Mouse (Mus musculus) brain, adult 2 months (tissue): ENCODE measurements around the gene Msi2.
A peak's percentile ranks its signal among the peaks of the same experiment; 100 is the strongest.

Source experiments
- DNase-seq: peaks from one replicate; pipeline ENCODE4 v3.0.0; 2011; ENCODE audit warnings: low read depth, low spot score

Msi2 gene

DNA sequence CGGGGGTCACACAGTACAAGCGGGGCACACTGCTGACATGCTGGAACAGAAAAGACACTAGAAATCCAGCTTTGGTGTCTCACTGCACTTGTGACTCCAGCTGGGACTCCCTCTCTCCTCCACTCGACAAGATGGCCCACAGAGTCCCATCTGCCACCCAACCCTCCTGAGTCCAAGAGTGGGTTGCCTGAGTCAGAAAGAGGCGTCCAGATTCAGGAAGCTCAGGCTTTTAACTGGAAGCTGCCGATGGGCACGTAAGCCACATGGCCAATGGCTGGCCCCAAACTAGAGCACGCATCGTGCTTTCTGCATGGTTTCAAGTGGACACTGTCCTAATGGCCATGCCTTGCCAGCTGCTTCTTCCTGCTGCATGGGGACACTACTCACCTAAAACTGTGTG is 126.2 kb downstream of the Msi2 start:
- peak; percentile 89 for DNase-seq

- DNase-seq = no peak
Observed at GRCm38 (mm10) chr11:88590647-88591046, 127.7 kb downstream of the Msi2 start.

- DNase-seq = peak; percentile 81
Observed at GRCm38 (mm10) chr11:88589641-88590040, 128.7 kb downstream of the Msi2 start.

- no peak for DNase-seq
Observed at GRCm38 (mm10) chr11:88588688-88589210, 129.6 kb downstream of the Msi2 start.

DNA sequence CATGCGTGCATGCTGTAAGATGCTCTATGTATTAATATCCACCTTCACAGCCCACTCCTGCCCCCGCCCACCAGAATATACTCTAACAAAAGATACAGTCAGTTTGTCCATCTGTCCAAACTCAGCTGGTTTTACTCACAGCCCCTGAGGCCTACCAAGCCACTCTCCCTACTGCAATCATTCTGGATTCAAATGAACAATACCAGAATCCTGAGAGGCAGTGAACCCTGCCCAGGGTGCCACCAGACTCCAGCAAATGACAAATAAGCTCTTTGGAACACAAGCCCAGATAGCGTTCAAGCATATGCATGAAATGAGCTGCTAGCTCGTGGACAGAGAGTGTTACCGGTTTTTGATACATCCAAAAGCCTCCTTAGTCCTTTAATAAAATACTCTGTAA is 130.6 kb downstream of the Msi2 start:
- DNase-seq = no peak

DNA sequence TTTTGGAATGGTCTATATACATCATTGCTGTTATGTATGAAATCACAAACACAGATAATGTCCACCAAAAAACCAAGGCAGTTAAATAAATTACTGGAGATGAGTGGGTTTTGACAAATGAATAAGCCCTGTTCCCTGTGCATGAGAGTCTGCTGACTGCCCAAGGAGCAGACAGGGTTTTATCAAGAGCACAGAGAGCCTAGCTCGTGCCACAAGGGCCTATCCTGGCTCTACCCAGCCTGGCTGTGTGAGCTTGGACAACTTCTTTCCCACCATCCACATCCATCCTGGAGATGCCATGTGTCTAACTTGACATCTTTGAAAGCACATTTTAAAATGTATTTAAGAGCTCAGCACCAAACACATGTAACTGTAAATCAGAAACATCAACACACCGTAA is 132.4 kb downstream of the Msi2 start:
- no peak for DNase-seq

DNA sequence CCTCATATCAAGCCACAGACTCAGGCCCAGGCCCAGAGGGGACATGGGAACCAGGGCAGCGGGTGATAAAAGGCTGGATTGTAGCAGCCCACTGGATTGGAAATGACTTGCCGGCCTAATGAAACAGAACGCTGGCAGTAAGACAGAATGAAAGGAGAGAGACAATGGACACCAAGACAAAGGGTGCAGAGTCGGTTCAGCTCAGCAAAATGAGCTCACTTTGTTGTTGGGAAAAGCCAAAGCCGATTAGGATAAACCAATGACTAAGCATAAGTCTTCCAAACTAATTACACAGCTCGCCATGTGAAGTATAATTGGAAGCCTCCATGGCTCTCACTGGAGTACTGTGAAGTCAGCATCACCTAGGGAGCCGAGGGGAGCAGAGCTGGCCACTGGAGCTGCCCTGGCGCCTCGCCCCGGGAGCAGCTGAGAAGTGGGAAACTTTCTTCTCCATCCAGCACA is 133.1 kb downstream of the Msi2 start:
- peak; percentile 68 for DNase-seq

DNA sequence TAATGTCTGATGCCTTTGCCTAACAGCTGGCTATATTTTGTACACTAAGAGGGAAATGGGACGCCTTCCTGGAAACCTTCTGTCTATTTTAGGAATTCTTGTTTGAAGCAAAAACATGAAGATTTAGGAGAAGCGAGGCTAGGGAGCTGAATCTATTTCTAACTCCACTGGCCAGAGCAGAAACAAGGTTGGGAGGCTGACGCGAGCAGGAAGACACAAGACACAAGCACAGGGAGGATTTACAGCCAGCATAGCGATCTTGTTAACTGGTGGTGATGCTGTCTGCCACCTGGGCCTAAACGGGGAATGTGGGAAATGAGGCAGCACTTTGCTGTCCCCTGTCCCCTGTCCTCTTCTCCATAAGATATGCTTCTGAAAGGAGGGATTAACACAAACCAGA is 134.4 kb downstream of the Msi2 start:
- peak; percentile 67 for DNase-seq

DNA sequence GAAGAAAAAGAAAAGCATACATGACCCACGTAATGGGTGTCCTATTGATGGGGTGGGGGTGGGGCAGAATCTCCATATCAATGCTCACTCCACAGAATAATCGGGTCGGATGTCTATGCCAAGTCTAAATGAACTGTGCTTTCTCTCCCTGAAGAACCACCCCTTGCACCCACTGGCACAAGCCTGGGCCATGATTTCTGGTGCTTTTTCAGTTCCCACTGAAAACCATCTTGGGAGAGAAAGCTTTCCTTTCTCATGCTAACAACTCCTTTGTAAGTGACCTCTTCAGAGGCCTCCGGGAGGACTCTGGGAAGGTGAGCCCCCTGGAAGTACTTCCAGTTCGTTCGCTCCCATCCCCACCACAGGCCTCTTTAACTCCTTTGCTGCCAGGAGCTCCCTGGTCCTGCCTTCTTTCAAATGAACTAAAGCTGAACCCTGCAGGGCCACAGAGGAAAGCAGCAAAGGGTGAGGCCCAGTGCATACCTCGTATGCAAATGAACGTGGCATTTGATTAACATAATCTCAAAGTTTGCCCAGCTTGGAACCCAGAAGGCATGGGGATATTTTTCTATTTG is 135.0 kb downstream of the Msi2 start:
- DNase-seq = peak; percentile 47

DNA sequence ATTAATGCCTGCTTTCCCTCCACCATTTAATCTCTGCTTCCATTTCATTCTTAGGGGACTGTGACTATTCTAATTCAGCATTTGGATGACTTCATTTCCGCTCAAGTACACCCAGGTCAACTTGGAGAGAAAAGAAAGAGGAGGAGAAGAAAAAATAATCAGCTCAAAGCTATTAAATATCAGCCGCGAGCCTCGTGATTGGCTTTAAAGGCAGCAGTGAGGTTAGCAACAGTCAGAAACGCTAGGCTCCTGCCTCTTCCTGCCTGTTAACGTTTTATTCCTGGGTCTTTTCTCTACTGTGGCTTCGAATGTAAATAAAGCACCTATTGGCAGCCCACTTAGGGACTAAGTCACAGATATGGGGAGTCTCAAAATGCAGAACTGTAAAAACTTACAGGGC is 135.5 kb downstream of the Msi2 start:
- no peak for DNase-seq

DNA sequence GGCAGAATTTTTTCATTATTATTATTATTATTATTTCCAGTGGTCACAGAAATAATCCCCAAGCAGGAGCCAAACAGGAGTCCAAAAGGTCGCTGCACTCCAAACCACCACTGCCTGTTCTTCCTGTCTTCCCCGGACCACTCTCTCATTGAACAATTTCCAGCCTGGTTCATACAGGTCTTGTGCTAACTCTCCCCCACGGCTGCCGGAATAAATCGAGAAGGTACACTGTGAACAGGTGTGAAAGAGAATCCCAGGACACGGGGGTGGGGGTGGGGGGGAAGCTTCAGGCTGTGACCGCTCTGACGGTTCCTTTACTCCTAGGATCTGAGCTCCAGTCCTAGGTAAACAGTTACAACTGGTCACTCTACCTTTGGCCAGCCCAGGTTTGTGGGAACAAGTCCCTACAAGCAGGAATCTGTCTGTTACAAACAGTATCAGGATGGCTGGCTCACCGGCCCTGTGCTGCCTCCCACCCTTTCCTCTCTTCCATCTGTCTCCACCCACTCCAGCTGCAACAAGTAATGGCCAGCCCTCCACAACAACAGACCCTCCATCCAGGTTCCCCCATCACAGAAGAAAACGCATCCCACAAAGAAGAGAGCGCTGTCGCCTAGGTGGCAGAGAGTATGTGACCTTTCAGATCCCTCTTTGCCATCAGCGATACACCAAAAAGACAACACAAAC is 136.1 kb downstream of the Msi2 start:
- no peak for DNase-seq

- DNase-seq = no peak
Observed at GRCm38 (mm10) chr11:88581375-88581774, 136.9 kb downstream of the Msi2 start.

DNA sequence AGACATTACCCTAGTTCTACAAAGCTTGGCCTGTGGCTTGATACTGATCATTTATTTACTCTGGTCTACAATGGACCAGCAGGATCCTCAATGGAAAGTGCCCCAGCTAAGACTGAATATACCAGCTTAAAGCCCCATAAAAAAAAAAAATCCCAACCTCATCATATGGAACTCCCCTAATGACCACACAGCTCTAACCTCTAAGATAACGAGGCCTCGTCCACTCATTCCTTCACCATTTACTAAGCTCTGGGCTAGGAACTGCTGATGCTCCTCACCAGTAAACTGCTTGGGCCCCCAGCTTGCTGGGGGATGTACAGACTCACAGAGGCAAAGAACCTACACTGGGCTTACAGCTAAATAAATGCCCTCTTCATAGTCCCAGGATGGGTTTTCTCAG is 139.6 kb downstream of the Msi2 start:
- no peak for DNase-seq

DNA sequence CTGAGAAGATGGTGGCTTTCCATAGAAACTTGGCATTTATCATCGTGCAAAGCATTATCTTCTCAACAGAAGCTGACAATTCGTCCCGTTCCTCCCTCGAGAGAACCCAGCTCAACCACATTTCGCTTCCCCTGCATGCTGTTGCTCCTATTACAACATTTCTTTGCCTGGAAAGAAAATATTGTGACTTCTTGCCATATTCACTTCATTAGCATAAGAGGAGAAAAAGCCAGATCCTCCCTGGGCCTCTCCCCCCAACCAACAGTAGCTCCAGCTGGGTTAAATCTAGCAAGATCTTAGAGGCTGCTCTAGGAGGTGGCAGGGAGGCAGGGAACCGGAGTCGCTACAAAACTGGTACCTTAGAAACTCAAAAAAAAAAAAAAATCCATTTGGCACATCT is 141.2 kb downstream of the Msi2 start:
- peak; percentile 58 for DNase-seq

GRCm38 (mm10) chr11:88576233-88576998 is 141.9 kb downstream of the Msi2 start:
- peak; percentile 60 for DNase-seq

GRCm38 (mm10) chr11:88574575-88575360 is 143.5 kb downstream of the Msi2 start:
- DNase-seq = peak; percentile 76

DNA sequence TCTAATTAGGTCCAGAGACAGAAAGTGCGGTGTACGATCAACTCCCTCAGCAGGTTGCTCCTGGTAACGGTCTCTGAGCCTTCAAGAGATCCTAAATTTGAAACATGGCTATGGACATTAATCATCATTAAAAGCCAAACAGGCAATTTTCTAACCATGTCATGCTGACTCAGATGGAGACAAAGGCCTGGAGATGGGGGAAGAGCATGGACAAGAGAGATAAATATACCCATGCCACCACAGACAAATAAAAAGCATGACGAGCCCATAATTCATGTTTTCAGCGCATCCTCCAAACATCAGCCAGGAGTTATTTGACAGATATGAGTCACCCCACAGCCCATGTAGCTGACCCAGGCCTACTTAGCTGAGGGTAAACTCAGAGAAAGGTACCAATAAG is 145.3 kb downstream of the Msi2 start:
- DNase-seq = no peak

- no peak for DNase-seq
Observed at GRCm38 (mm10) chr11:88572461-88572860, 145.9 kb downstream of the Msi2 start.

GRCm38 (mm10) chr11:88570715-88571202 is 147.6 kb downstream of the Msi2 start:
- peak; percentile 60 for DNase-seq

DNA sequence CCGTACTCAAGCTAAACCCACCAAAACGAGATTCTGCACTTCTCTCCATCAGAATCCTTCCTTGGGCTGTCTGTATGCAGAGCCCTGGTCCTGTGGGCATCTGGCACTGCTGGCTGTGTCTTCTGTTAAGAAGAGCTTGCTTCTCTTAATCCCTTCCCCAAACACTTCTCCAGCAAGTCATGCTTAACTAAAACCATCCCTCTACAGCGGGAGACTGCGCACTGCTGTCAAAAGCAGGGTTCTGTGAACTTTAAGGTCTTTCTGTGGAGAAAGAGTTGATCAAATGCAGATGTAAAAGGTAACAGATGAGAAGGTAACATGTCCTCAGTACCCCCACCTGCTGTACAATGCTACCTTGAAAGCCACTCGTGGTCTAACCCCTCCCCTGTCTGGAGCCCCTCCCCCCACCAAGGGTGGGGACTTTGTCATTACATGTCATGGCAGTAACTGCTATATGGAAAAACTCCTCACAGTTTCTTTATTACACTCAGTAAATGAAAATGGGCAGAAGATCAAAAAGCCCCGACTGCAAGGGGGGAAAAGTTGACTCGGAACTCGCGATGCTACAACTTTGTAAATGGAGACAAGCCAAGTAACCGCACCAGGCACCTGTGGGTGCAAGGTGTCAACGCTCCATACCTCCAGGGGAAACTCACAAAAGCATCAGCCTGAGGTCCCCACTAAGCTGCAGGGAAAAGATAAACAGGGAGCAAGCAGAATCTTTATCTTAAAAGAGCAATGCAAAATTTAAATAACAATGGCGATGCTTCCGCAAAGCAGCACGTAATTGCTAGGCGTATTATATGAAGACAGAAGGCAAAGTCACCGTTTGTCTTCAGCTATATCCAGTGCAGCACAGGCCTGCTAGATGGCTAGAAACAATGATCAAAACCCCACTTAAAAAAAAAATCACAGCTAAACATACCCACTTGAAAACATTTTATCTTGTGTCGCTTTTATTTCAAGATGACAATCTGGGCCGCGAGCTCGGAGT is 151.4 kb downstream of the Msi2 start:
- DNase-seq = no peak
